Mouse (Mus musculus) myocyte (in vitro differentiated cells): ENCODE results near the gene Tenm2. TPM values are rescaled to one million over a fixed set of nuclear protein-coding genes. Genes with fewer than 3 reads are reported as not detected.

Source experiments
- H3K27me3 ChIP-seq: one replicate; pipeline ENCODE4 v1.6.1; 2011; ENCODE audit not compliant: control insufficient read depth, insufficient read depth, insufficient read length
- H3K36me3 ChIP-seq: one replicate; pipeline ENCODE4 v1.6.1; 2011; ENCODE audit not compliant: control insufficient read depth, insufficient read depth
- H3K4me2 ChIP-seq: one replicate; pipeline ENCODE4 v1.6.1; 2011; ENCODE audit warnings: low read depth, control low read depth
- H3K4me3 ChIP-seq: one replicate; pipeline ENCODE4 v1.5.1; 2011; ENCODE audit warnings: mild to moderate bottlenecking, control low read depth, moderate library complexity
- H3K79me2 ChIP-seq: one replicate; pipeline ENCODE4 v1.6.1; 2011; ENCODE audit not compliant: control insufficient read depth, insufficient read depth
- H3ac ChIP-seq: one replicate; pipeline ENCODE4 v1.6.1; 2011; ENCODE audit not compliant: control insufficient read depth, insufficient read length
- CEBPB ChIP-seq: IDR thresholded peaks from 2 replicates; pipeline ENCODE4 v1.6.1; 2011; ENCODE audit warnings: mild to moderate bottlenecking, moderate library complexity; ENCODE audit not compliant: poor library complexity, insufficient read depth, severe bottlenecking
- E2F4 ChIP-seq: IDR thresholded peaks from one replicate; pipeline ENCODE4 v1.6.1; 2011; ENCODE audit warnings: mild to moderate bottlenecking, control low read depth, moderate library complexity; ENCODE audit not compliant: insufficient read depth
- MAX ChIP-seq: IDR thresholded peaks from one replicate; pipeline ENCODE4 v1.6.1; 2011; ENCODE audit warnings: low read depth, mild to moderate bottlenecking, control low read depth
- MYOD1 ChIP-seq, 3 experiments: IDR thresholded peaks; one replicate each; pipeline ENCODE4 v1.6.1; 2011; ENCODE audit warnings: control low read depth in 2 of 3, low read depth in 2 of 3, mild to moderate bottlenecking in 2 of 3, moderate library complexity in 1 of 3; ENCODE audit not compliant: insufficient read length in 2 of 3, control insufficient read depth in 1 of 3
- MYOG ChIP-seq, 3 experiments: IDR thresholded peaks; one replicate each; pipeline ENCODE4 v1.6.1; 2011; ENCODE audit warnings: control low read depth in 2 of 3, low read depth in 2 of 3, mild to moderate bottlenecking in 2 of 3; ENCODE audit not compliant: insufficient read length in 2 of 3, control insufficient read depth in 1 of 3, insufficient read depth in 1 of 3
- POLR2A ChIP-seq: IDR thresholded peaks from one replicate; pipeline ENCODE4 v1.6.1; 2011; ENCODE audit warnings: low read depth, mild to moderate bottlenecking, control low read depth, moderate library complexity; ENCODE audit not compliant: insufficient read length
- POLR2AphosphoS2 ChIP-seq: IDR thresholded peaks from one replicate; pipeline ENCODE4 v1.6.1; 2011; ENCODE audit warnings: low read depth, control low read depth; ENCODE audit not compliant: insufficient read length
- REST ChIP-seq: IDR thresholded peaks from one replicate; pipeline ENCODE4 v1.6.1; 2011; ENCODE audit warnings: mild to moderate bottlenecking, control low read depth, moderate library complexity; ENCODE audit not compliant: insufficient read depth, insufficient read length
- SRF ChIP-seq: IDR thresholded peaks from one replicate; pipeline ENCODE4 v1.6.1; 2011; ENCODE audit warnings: low read depth; ENCODE audit not compliant: control insufficient read depth, insufficient read length
- TCF12 ChIP-seq: IDR thresholded peaks from one replicate; pipeline ENCODE4 v1.6.1; 2011; ENCODE audit warnings: mild to moderate bottlenecking, control low read depth; ENCODE audit not compliant: poor library complexity, insufficient read depth, severe bottlenecking
- TCF3 ChIP-seq: IDR thresholded peaks from one replicate; pipeline ENCODE4 v1.6.1; 2011; ENCODE audit warnings: low read depth, control low read depth; ENCODE audit not compliant: insufficient read length
- USF1 ChIP-seq: IDR thresholded peaks from one replicate; pipeline ENCODE4 v1.6.1; 2011; ENCODE audit warnings: low read depth, mild to moderate bottlenecking, control low read depth, moderate library complexity
- polyA plus RNA-seq: library from polyadenylated mRNA; unstranded; fragments of >200 nt; fragmentation: generic; extraction: Trizol; gene quantifications from one replicate; pipeline ENCODE4 v1.2.1, GENCODE M21; 2012; ENCODE audit warnings: missing spikeins

The Tenm2 gene
- polyA plus RNA-seq, 1 experiment = 0.28 TPM

DNA sequence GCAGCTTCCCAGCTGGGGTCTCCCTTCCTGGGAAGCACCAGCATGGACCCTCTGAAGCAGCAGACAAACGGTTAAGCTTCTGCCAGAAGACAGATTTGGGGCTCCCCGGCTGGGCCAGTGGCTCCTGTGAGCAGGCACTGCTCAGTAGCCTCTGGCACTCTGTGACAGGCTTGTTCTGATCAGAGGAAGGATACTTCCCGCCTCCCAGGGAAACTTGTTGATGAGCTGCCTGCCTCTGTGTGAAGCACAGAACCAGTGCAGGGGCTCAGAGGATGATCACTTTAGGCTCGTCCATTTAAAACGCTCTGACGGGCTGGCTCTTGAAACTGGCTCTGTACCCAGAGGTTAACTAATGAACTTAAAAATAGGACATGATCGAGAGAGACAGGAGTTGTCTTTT lies 723.3 kb downstream of the Tenm2 start:
- Histone ChIP-seq H3K27me3 (no peaks in the 10 kb centered on the region), H3K4me3 (no peak overlapping the region), H3K79me2 (no peaks in the 10 kb centered on the region), H3K4me2 (no peak overlapping the region), H3K36me3 (no peaks in the 10 kb centered on the region), H3ac (no peak overlapping the region)
- no peak for TF ChIP-seq MAX
- no peak for TF ChIP-seq TCF3
- TF ChIP-seq USF1 = no peak
- TF ChIP-seq POLR2AphosphoS2 = no peak
- TF ChIP-seq E2F4 = no peak
- TF ChIP-seq REST = no peak
- TF ChIP-seq POLR2A = no peak
- no peak for TF ChIP-seq MYOD1 (IDR thresholded peaks at IDR 0.05; ENCODE audit: control insufficient read depth in 1 of 3, insufficient read length in 2 of 3, low read depth in 2 of 3)
- TF ChIP-seq TCF12 = no peak
- TF ChIP-seq SRF = no peak

DNA sequence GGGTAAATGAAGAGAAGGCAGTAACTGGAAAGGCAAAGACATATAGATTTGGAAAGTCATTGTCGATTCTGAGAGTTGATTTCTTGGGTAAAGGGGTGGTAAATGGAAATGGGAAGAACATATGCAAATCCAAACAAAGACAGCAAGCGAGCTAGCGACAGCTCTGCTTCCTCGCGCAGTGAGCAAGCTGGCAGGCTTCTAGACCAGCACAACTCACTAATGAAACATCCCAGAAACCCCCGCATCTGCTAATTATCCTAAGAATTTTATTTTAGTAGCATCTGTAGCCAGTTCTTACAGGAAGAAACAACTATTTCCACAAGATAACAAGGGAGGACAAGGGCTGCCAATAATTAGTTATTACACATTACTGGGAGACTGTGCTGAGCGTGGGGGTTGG lies 727.5 kb downstream of the Tenm2 start:
- Histone ChIP-seq H3K4me2 (no peak overlapping the region), H3K36me3 (no peaks in the 10 kb centered on the region), H3ac (no peak overlapping the region), H3K79me2 (no peaks in the 10 kb centered on the region), H3K27me3 (no peaks in the 10 kb centered on the region), H3K4me3 (no peak overlapping the region)
- TF ChIP-seq MYOG (IDR thresholded peaks at IDR 0.05; ENCODE audit: control insufficient read depth in 1 of 3, insufficient read depth in 1 of 3, insufficient read length in 2 of 3, low read depth in 2 of 3) = no peak
- TF ChIP-seq REST = no peak
- TF ChIP-seq TCF12 = no peak
- no peak for TF ChIP-seq SRF
- no peak for TF ChIP-seq MAX
- no peak for TF ChIP-seq MYOD1 (IDR thresholded peaks at IDR 0.05; ENCODE audit: control insufficient read depth in 1 of 3, insufficient read length in 2 of 3, low read depth in 2 of 3)
- no peak for TF ChIP-seq TCF3
- TF ChIP-seq POLR2AphosphoS2 = no peak
- no peak for TF ChIP-seq CEBPB
- TF ChIP-seq USF1 = no peak
- no peak for TF ChIP-seq E2F4
- no peak for TF ChIP-seq POLR2A

DNA sequence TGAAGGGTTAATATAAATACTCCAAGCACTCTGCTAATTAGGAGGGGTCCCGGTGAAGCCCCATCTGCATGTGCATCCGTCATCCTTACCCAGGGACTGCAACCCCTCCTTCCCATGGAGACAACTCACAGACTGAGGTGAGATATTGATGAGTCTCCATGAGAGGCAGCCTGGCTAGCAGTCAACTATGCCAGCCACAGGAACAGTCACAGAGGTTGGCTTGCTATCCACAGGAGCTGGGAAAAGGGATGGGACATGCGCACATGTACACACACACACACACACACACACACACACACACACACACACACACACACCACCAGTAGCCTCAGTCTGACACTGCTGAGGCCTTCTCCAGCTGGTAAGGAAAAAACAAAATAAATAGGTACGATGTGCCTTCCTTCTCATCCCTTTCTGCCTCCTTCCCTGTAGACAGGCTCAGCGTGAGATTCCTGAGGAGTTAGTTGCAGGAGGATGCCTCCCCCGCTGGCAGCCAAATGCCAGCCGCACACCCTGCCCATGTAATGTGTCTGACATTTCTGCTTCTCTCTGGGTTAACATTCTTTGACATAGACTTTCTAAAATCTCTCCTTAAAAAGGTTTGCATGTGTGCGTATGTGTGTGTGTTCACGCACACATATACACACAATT lies 740.7 kb downstream of the Tenm2 start:
- no peaks in the 10 kb centered on the region for H3K36me3 ChIP-seq
- H3K79me2 ChIP-seq = no peaks in the 10 kb centered on the region
- no peak overlapping the region for H3K4me2 ChIP-seq
- no peaks in the 10 kb centered on the region for H3K27me3 ChIP-seq
- TF ChIP-seq POLR2AphosphoS2 = no peak
- TF ChIP-seq TCF3 = no peak
- TF ChIP-seq E2F4 = no peak
- no peak overlapping the region for H3K4me3 ChIP-seq
- no peak overlapping the region for H3ac ChIP-seq

DNA sequence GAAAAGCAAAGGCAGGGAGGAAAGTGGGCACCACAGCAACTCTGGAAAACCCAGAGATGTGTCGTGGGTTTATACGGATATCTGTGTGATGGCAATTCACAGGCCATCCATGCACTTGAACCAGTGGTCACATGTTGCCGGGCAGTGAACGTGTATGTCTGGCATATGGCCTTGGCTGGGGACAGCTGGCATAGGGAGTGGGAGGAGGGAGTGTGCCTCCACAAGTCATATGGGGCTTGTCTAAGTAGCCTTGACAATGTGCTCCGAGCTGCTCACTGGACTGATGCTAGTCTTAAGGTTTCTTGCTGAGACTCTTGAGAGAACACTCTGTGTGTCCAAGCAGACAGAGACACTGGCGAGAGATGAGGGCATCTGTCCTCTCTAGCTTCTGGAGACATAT lies 743.5 kb downstream of the Tenm2 start:
- Histone ChIP-seq H3K27me3 (no peaks in the 10 kb centered on the region), H3K79me2 (no peaks in the 10 kb centered on the region), H3ac (no peak overlapping the region), H3K4me3 (no peak overlapping the region), H3K36me3 (no peaks in the 10 kb centered on the region), H3K4me2 (no peak overlapping the region)
- TF ChIP-seq MYOG (IDR thresholded peaks at IDR 0.05; ENCODE audit: control insufficient read depth in 1 of 3, insufficient read depth in 1 of 3, insufficient read length in 2 of 3, low read depth in 2 of 3) (no peak), E2F4 (no peak), TCF12 (no peak)

DNA sequence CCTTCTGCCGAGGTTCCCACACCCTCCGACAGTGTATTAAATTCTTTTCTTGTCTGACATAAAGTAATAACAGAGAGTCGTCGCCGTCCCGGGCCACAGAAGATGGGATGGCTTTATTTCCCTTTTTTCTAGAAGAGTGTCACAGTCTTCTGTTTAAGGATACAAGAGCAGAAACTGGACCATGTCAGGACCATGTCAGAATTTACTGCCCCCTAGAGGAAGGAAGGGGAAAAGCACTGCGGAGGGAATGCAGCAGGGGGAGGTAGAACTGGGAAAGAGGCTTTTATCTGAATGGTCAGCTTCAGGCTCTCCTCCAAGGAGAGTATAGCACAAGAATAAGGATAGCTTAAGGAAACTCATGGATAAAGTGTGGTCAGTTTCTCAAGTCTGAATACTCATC lies 745.7 kb downstream of the Tenm2 start:
- H3K79me2 ChIP-seq = no peaks in the 10 kb centered on the region
- no peak overlapping the region for H3K4me2 ChIP-seq
- no peak overlapping the region for H3K4me3 ChIP-seq
- H3K27me3 ChIP-seq = no peaks in the 10 kb centered on the region
- TF ChIP-seq CEBPB (no peak), POLR2A (no peak), MYOG (IDR thresholded peaks at IDR 0.05; ENCODE audit: control insufficient read depth in 1 of 3, insufficient read depth in 1 of 3, insufficient read length in 2 of 3, low read depth in 2 of 3) (no peak), E2F4 (no peak)
- H3K36me3 ChIP-seq = no peaks in the 10 kb centered on the region
- no peak overlapping the region for H3ac ChIP-seq

DNA sequence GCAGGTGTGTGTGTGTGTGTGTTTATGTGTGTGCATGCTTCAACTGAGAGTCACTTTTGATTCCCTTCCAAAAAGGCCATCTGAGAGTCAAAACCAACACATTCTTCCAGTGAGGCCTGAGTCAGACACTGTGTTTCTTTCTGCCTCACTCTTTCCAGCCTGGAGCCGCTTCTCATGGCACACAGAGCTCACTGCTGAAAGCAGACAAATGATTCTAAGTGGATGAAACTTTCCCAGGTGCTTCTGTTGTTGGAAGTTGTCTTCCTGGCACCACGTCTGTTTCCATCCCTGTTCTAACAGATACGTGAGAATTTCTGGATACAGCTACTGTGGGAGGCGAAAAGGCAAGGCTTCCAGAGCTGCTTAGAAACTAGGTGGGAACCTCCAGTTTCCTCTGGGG lies 747.1 kb downstream of the Tenm2 start:
- no peaks in the 10 kb centered on the region for H3K79me2 ChIP-seq
- no peaks in the 10 kb centered on the region for H3K36me3 ChIP-seq
- H3K4me2 ChIP-seq = no peak overlapping the region
- H3K4me3 ChIP-seq = no peak overlapping the region
- H3ac ChIP-seq = no peak overlapping the region
- no peaks in the 10 kb centered on the region for H3K27me3 ChIP-seq
- TF ChIP-seq MYOD1 (IDR thresholded peaks at IDR 0.05; ENCODE audit: control insufficient read depth in 1 of 3, insufficient read length in 2 of 3, low read depth in 2 of 3) (no peak), CEBPB (no peak), POLR2AphosphoS2 (no peak), SRF (no peak), MAX (no peak), TCF12 (no peak), REST (no peak), TCF3 (no peak), USF1 (no peak), E2F4 (no peak), POLR2A (no peak), MYOG (IDR thresholded peaks at IDR 0.05; ENCODE audit: control insufficient read depth in 1 of 3, insufficient read depth in 1 of 3, insufficient read length in 2 of 3, low read depth in 2 of 3) (no peak)
